Mouse (Mus musculus) liver, embryonic 13.5 days (tissue): ENCODE measurements around the gene Foxq1. TPM values are rescaled to one million over a fixed set of nuclear protein-coding genes. Genes with fewer than 3 reads are reported as not detected.

ENCODE experiments used
- ATAC-seq: fragments of 200-750 bp; cut with Nextera tagmentation; 2 replicates; pipeline ENCODE4 v1.8.0; 2017; ENCODE audit warnings: low read depth, mild to moderate bottlenecking, moderate number of reproducible peaks, moderate library complexity
- DNase-seq: peaks from one replicate; pipeline ENCODE4 v3.0.0; 2022
- H3K27ac ChIP-seq: fragments of 300-500 bp; sonication (generic); 2 replicates; pipeline ENCODE4 v1.5.1; 2015; ENCODE audit warnings: moderate library complexity, mild to moderate bottlenecking, inconsistent platforms
- H3K27me3 ChIP-seq: fragments of 300-500 bp; sonication (generic); 2 replicates; pipeline ENCODE4 v1.6.1; 2015; ENCODE audit warnings: mild to moderate bottlenecking, inconsistent platforms
- H3K36me3 ChIP-seq: fragments of 300-500 bp; sonication (generic); 2 replicates; pipeline ENCODE4 v1.6.1; 2015; ENCODE audit warnings: mild to moderate bottlenecking, inconsistent platforms
- H3K4me1 ChIP-seq: fragments of 300-500 bp; sonication (generic); replicated peaks from 2 replicates; pipeline ENCODE4 v1.6.1; 2015; ENCODE audit warnings: inconsistent platforms
- H3K4me2 ChIP-seq: fragments of 300-500 bp; sonication (generic); 2 replicates; pipeline ENCODE4 v1.6.1; 2015; ENCODE audit warnings: inconsistent platforms, mild to moderate bottlenecking, moderate library complexity
- H3K4me3 ChIP-seq: fragments of 300-500 bp; sonication (generic); replicated peaks from 2 replicates; pipeline ENCODE4 v1.5.1; 2015; ENCODE audit warnings: mild to moderate bottlenecking, inconsistent platforms
- H3K9ac ChIP-seq: fragments of 300-500 bp; sonication (generic); 2 replicates; pipeline ENCODE4 v1.6.1; 2015; ENCODE audit warnings: mild to moderate bottlenecking, inconsistent platforms
- H3K9me3 ChIP-seq: fragments of 300-500 bp; sonication (generic); replicated peaks from 2 replicates; pipeline ENCODE4 v1.6.1; 2016; ENCODE audit warnings: inconsistent platforms
- WGBS: fragments of 180-500 bp; shearing (Covaris S2); methylation state at CpG from one replicate; pipeline ENCODE4 v1.1.7; 2015; ENCODE audit not compliant: insufficient replicate concordance; 5-methylcytosine and 5-hydroxymethylcytosine counted together
- polyA plus RNA-seq: library from polyadenylated mRNA; unstranded; fragments of >200 nt; fragmentation: Nextera tagmentation; extraction: Ambion mirVana; gene quantifications from 2 replicates; pipeline ENCODE4 v1.2.1, GENCODE M21; 2015

The Foxq1 gene
- polyA plus RNA-seq, 1 experiment from 2014 or later = 0.14 TPM

- WGBS = 50% methylated on average over 3 of the region's 3 CpGs
- no peak overlapping the region for H3K9ac ChIP-seq
- no peak overlapping the region for H3K27ac ChIP-seq
- no peak overlapping the region for H3K4me3 ChIP-seq
- no peak overlapping the region for H3K4me2 ChIP-seq
- no peaks in the 10 kb centered on the region for H3K36me3 ChIP-seq
- no peak for DNase-seq
- H3K27me3 ChIP-seq = no peaks in the 10 kb centered on the region
- H3K9me3 ChIP-seq = no peaks in the 10 kb centered on the region
- 0 out of 2 replicates have a peak, but pooled peaks cover 3% of the 10 kb centered on the region for H3K4me1 ChIP-seq
- ATAC-seq = no peak
Observed at GRCm38 (mm10) chr13:31574627-31575026, 18.7 kb downstream of the Foxq1 start.

GRCm38 (mm10) chr13:31576696-31577095 is 20.8 kb downstream of the Foxq1 start:
- WGBS = 64% methylated on average over 4 of the region's 4 CpGs
- Histone ChIP-seq H3K27ac (no peak overlapping the region), H3K9ac (no peak overlapping the region), H3K36me3 (no peaks in the 10 kb centered on the region), H3K9me3 (no peaks in the 10 kb centered on the region), H3K27me3 (no peaks in the 10 kb centered on the region), H3K4me2 (no peak overlapping the region), H3K4me3 (no peak overlapping the region), H3K4me1 (0 out of 2 replicates have a peak, but pooled peaks cover 3% of the 10 kb centered on the region)
- ATAC-seq (no peak), DNase-seq (no peak)

- 39% methylated on average over 6 of the region's 6 CpGs for WGBS
- Histone ChIP-seq H3K9ac (no peak overlapping the region), H3K27ac (no peak overlapping the region), H3K36me3 (no peaks in the 10 kb centered on the region), H3K4me1 (0 out of 2 replicates have a peak, but pooled peaks cover 3% of the 10 kb centered on the region), H3K27me3 (no peaks in the 10 kb centered on the region), H3K4me2 (no peak overlapping the region), H3K4me3 (no peak overlapping the region), H3K9me3 (no peaks in the 10 kb centered on the region)
- DNase-seq (no peak), ATAC-seq (no peak)
Observed at GRCm38 (mm10) chr13:31577576-31577975, 21.6 kb downstream of the Foxq1 start.

- DNase-seq (no peak), ATAC-seq (no peak)
- no peaks in the 10 kb centered on the region for H3K9me3 ChIP-seq
- H3K4me3 ChIP-seq = no peak overlapping the region
- 52% methylated on average over 10 of the region's 10 CpGs for whole genome bisulfite sequencing
- H3K27ac ChIP-seq = no peak overlapping the region
- no peak overlapping the region for H3K9ac ChIP-seq
- no peaks in the 10 kb centered on the region for H3K36me3 ChIP-seq
- H3K4me1 ChIP-seq = 0 out of 2 replicates have a peak, but pooled peaks cover 3% of the 10 kb centered on the region
- no peak overlapping the region for H3K4me2 ChIP-seq
- no peaks in the 10 kb centered on the region for H3K27me3 ChIP-seq
Observed at GRCm38 (mm10) chr13:31578389-31578788, 22.5 kb downstream of the Foxq1 start.

GRCm38 (mm10) chr13:31579866-31580265 is 23.9 kb downstream of the Foxq1 start:
- no peak overlapping the region for H3K9ac ChIP-seq
- no peaks in the 10 kb centered on the region for H3K36me3 ChIP-seq
- H3K9me3 ChIP-seq = no peaks in the 10 kb centered on the region
- no peak for ATAC-seq
- H3K4me3 ChIP-seq = no peak overlapping the region
- H3K27me3 ChIP-seq = no peaks in the 10 kb centered on the region
- H3K4me1 ChIP-seq = 0 out of 2 replicates have a peak, but pooled peaks cover 3% of the 10 kb centered on the region
- no peak for DNase-seq
- 42% methylated on average over 9 of the region's 9 CpGs for WGBS
- no peak overlapping the region for H3K4me2 ChIP-seq
- no peak overlapping the region for H3K27ac ChIP-seq

GRCm38 (mm10) chr13:31587341-31587740 is 31.4 kb downstream of the Foxq1 start:
- H3K36me3 ChIP-seq = no peaks in the 10 kb centered on the region
- H3K27me3 ChIP-seq = no peaks in the 10 kb centered on the region
- ATAC-seq = no peak
- no peak overlapping the region for H3K4me2 ChIP-seq
- no peak overlapping the region for H3K9ac ChIP-seq
- H3K4me1 ChIP-seq = no peaks in the 10 kb centered on the region
- no peak for DNase-seq
- H3K27ac ChIP-seq = no peak overlapping the region
- H3K4me3 ChIP-seq = no peak overlapping the region
- 52% methylated on average over 5 of the region's 5 CpGs for WGBS
- H3K9me3 ChIP-seq = no peaks in the 10 kb centered on the region

- no peaks in the 10 kb centered on the region for H3K27me3 ChIP-seq
- DNase-seq = no peak
- no peaks in the 10 kb centered on the region for H3K4me1 ChIP-seq
- WGBS = 69% methylated on average over 5 of the region's 5 CpGs
- H3K27ac ChIP-seq = no peak overlapping the region
- no peak overlapping the region for H3K4me2 ChIP-seq
- no peaks in the 10 kb centered on the region for H3K9me3 ChIP-seq
- H3K4me3 ChIP-seq = no peak overlapping the region
- no peaks in the 10 kb centered on the region for H3K36me3 ChIP-seq
- no peak overlapping the region for H3K9ac ChIP-seq
- ATAC-seq = no peak
Observed at GRCm38 (mm10) chr13:31599576-31599975, 43.6 kb downstream of the Foxq1 start.

GRCm38 (mm10) chr13:31603964-31604363 is 48.0 kb downstream of the Foxq1 start:
- H3K4me3 ChIP-seq = no peak overlapping the region
- H3K27me3 ChIP-seq = no peaks in the 10 kb centered on the region
- H3K4me2 ChIP-seq = no peak overlapping the region
- H3K36me3 ChIP-seq = no peaks in the 10 kb centered on the region
- H3K9ac ChIP-seq = no peak overlapping the region
- no peaks in the 10 kb centered on the region for H3K9me3 ChIP-seq
- DNase-seq = no peak
- H3K27ac ChIP-seq = no peak overlapping the region
- no peak for ATAC-seq
- 66% methylated on average over 6 of the region's 6 CpGs for WGBS
- no peaks in the 10 kb centered on the region for H3K4me1 ChIP-seq

Other genes starting within 250 kb of the Foxq1 start
- 0.05 TPM in 1 of 2 replicates, not detected in the other for gene A530084C06Rik, start 3.2 kb downstream of the Foxq1 start, polyA plus RNA-seq
- 0.10 TPM in 1 of 2 replicates, not detected in the other for gene Foxf2, start 69.7 kb downstream of the Foxq1 start, polyA plus RNA-seq